Mouse (Mus musculus) limb, embryonic 10.5 days (tissue): ENCODE data around the gene Sec11a. TPM values are rescaled to one million over a fixed set of nuclear protein-coding genes. Genes with fewer than 3 reads are reported as not detected.

ENCODE experiments used
- DNase-seq: peaks from one replicate; pipeline ENCODE4 v3.0.0-alpha.2; 2017; ENCODE audit warnings: low spot score
- H3K27ac ChIP-seq: fragments of 300-500 bp; sonication (generic); 2 replicates; pipeline ENCODE4 v1.5.1; 2016; ENCODE audit warnings: mild to moderate bottlenecking
- H3K27me3 ChIP-seq: fragments of 300-500 bp; sonication (generic); 2 replicates; pipeline ENCODE4 v1.6.1; 2016; ENCODE audit warnings: low read depth, mild to moderate bottlenecking; ENCODE audit not compliant: poor library complexity, severe bottlenecking
- H3K36me3 ChIP-seq: fragments of 300-500 bp; sonication (generic); 2 replicates; pipeline ENCODE4 v1.6.1; 2016; ENCODE audit warnings: mild to moderate bottlenecking, moderate library complexity
- H3K4me1 ChIP-seq: fragments of 300-500 bp; sonication (generic); 2 replicates; pipeline ENCODE4 v1.6.1; 2016
- H3K4me3 ChIP-seq: fragments of 300-500 bp; sonication (generic); 2 replicates; pipeline ENCODE4 v1.5.1; 2016; ENCODE audit warnings: mild to moderate bottlenecking, moderate library complexity
- H3K9me3 ChIP-seq: fragments of 300-500 bp; sonication (generic); replicated peaks from 2 replicates; pipeline ENCODE4 v1.6.1; 2016; ENCODE audit warnings: mild to moderate bottlenecking
- WGBS: fragments of 180-500 bp; shearing (Covaris S2); methylation state at CpG from one replicate; pipeline ENCODE4 v1.1.7; 2016; 5-methylcytosine and 5-hydroxymethylcytosine counted together
- polyA plus RNA-seq: library from polyadenylated mRNA; unstranded; fragments of >200 nt; fragmentation: Nextera tagmentation; extraction: Ambion mirVana; gene quantifications from 2 replicates; pipeline ENCODE4 v1.2.1, GENCODE M21; 2016

The Sec11a gene
- polyA plus RNA-seq, 1 experiment from 2014 or later: 201 TPM

DNA sequence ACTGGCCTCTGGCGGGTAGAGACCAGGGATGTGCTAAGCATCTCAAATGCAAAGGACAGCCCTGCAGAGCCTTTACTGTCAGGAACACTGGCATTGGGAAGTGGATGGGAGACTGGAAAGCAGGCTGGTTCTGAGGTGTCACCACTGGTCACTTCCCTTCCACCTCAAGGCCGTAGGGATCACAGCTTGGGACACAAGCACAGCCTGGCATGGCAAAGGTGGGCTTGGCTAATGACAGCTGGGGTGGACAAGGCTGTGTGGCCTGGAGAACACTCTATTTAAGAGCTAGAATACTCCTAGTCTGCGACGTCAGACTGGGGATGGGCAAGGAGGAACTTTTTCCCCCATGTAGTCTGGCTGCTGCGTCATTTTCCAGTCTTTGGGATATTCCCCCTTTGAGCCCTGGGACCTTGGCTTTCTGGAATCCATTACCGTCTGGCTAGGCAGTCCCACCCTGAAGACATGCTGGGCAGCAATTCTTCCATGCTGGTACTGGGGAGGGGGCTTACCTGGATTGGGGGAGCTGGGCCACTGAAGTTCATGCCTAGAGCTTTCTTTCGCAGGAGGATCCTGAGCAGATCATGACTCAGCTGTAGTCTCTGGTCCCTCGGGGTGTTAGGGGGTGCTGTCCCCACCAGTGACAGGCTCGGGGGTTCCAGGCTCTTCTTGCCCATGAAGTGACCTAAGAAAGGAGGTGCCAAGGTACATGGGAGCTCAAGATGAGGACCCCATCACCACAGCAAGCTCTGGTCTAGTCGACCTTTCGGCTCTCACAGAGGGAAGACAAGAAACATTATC, 43.8 kb downstream of the Sec11a start:
- no peaks in the 10 kb centered on the region for H3K27me3 ChIP-seq
- no peak overlapping the region for H3K27ac ChIP-seq
- no peaks in the 10 kb centered on the region for H3K9me3 ChIP-seq
- peak overlapping the region; percentile 66 for H3K4me3 ChIP-seq
- peaks cover 40% of the 10 kb centered on the region for H3K4me1 ChIP-seq
- WGBS: 89% methylated on average over 11 of the region's 11 CpGs
- no peak for DNase-seq
- peaks cover 45% of the 10 kb centered on the region for H3K36me3 ChIP-seq

- peaks cover 40% of the 10 kb centered on the region for H3K4me1 ChIP-seq
- DNase-seq: peak; percentile 37
- peak overlapping the region; percentile 89 for H3K27ac ChIP-seq
- H3K36me3 ChIP-seq: peaks cover 45% of the 10 kb centered on the region
- H3K9me3 ChIP-seq: no peaks in the 10 kb centered on the region
- WGBS: 37% methylated on average over 15 of the region's 15 CpGs
- peak overlapping the region; percentile 87 for H3K4me3 ChIP-seq
- no peaks in the 10 kb centered on the region for H3K27me3 ChIP-seq
Measured at GRCm38 (mm10) chr7:80901541-80902274, 45.9 kb downstream of the Sec11a start.

DNA sequence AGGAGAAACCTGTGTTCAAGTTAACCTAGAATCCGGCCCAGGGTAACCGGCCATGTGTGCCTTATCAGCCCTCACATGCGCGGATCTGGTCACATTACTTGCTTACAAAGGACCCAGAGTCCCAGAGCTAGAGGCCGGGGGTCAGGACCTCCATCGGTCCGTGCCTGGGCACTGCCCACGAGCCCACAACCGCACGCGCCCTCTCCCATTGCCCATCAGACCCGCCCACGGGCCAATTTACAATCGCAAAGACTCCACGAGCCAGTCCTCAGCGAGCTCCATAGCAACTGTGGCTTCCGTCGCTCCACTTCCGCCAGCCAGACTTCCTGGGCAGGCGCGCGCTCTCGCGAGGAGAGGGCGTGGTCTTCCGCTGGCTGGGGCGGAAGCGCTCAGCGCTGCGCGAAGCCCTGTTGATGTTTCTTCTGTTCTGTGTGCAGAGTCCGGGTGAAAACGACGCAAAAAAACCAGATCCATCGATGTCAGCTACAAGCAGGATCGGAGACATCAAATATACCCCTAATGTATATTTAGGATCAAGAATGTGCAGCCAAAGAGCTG, 46.6 kb downstream of the Sec11a start, which contains the start of gene Wdr73:
Gene Wdr73 (minus strand): TSS at position 326 of the 558 bp plus-strand sequence.
- Histone ChIP-seq H3K4me3 (peak within 1 kb of the TSS; percentile 87), H3K27me3 (no peaks in the 10 kb centered on the region), H3K4me1 (peaks cover 40% of the 10 kb centered on the region), H3K36me3 (peaks cover 45% of the 10 kb centered on the region), H3K9me3 (no peaks in the 10 kb centered on the region), H3K27ac (peak within 1 kb of the TSS; percentile 89)
- under 1% methylated on average over 36 of the region's 36 CpGs for WGBS
- DNase-seq: peak; percentile 96

DNA sequence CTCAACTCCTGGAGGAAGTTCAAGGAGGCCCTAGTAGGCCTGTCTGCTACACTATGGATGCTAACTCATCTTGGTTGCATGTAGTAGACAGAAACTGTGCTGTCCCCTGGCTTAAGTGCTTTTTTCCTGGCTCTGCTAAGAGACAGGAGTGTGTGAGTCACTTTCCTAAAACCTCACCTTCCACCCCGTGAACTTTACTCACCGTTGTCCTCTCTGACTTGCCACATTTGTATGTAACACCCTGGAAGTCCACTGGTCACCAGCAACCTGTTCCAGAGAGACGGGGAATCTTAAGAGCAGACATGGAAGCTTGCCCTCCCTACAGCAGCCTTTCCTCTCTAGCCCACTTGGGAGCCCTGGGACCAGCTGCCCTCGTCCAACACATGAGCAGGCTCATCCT, 49.9 kb downstream of the Sec11a start:
- Histone ChIP-seq H3K27ac (no peak overlapping the region), H3K4me1 (peaks cover 20% of the 10 kb centered on the region), H3K9me3 (no peaks in the 10 kb centered on the region), H3K4me3 (no peak overlapping the region), H3K36me3 (peaks cover 69% of the 10 kb centered on the region), H3K27me3 (no peaks in the 10 kb centered on the region)
- WGBS: 90% methylated on average over 4 of the region's 4 CpGs
- no peak for DNase-seq

DNA sequence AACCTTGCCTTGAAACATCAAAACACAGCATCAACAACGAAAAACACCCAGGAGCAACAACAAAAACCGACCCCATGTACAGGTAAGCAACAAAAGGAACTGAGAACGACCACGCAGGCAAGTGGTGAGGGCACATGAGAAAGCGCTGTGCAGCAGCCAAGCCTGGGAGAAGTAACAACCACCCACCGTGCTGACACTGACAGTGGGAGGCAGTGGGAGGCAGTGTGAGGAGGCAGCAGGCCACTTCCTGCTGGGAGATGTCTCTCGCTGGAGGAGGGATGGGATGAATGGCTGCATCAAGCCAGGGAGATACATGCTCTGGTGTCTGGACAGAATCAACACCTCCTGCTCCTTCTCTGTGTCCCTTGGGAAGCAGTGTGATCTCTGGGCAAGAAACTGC, 50.4 kb downstream of the Sec11a start:
- Histone ChIP-seq H3K27ac (no peak overlapping the region), H3K4me3 (no peak overlapping the region), H3K36me3 (peaks cover 75% of the 10 kb centered on the region), H3K4me1 (peaks cover 18% of the 10 kb centered on the region), H3K27me3 (no peaks in the 10 kb centered on the region), H3K9me3 (no peaks in the 10 kb centered on the region)
- no peak for DNase-seq
- 87% methylated on average over 7 of the region's 7 CpGs for WGBS

DNA sequence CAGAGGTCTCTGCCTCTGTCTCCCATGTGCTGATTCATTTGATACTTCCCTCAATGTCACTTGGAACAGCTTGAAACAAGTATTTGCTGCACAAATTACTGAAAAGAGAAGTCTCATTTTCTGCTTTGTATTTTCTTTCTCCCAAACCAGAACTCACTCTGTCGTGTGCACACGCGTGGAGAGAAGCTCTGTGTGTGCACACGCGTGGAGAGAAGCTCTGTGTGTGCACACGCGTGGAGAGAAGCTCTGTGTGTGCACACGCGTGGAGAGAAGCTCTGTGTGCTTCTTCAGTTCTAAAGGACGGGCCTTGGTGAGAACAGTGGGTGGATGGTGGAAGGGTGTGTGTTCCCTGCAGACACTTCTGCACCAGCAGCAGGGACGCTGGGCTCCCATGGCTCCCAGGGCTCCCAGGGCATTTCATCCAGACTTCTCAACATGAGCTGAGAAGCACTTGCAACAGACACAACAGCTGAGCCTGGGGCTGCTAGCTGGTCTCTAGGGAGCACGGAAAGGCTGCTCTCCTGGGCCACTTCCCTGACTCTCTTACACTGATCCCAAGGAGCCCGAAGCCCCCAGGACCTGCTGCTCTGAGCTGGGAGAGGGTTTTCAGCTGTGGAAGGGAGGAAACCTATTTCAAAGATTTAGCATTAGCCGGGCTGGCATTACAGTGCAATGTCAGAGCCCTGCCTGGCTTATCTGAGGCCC, 52.6 kb downstream of the Sec11a start:
- Histone ChIP-seq H3K27me3 (no peaks in the 10 kb centered on the region), H3K4me1 (peaks cover 5% of the 10 kb centered on the region), H3K36me3 (peaks cover 96% of the 10 kb centered on the region), H3K4me3 (no peak overlapping the region), H3K9me3 (no peaks in the 10 kb centered on the region), H3K27ac (no peak overlapping the region)
- 94% methylated on average over 14 of the region's 14 CpGs for whole genome bisulfite sequencing
- DNase-seq: no peak

DNA sequence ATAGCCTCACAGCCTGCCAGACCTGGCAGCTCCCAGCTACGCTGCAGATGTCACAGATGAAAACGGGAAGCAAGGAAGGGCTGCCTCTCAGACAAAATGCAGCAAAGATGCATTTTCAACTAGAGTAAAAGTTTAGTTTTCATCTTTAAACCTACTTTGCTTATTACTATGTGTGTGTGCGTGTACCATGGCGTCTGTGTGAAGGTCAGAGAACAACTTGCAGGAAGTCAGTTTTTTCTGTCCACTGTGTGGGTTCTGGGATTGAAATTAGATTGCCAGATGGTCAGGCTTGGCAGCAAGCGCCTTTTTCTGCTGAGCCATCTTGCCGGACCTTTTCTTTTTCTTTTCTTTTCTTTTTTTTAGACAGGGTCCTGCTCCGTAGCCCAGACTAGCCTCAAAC, 53.4 kb downstream of the Sec11a start:
- H3K27me3 ChIP-seq: no peaks in the 10 kb centered on the region
- peaks cover 6% of the 10 kb centered on the region for H3K4me1 ChIP-seq
- WGBS: 91% methylated on average over 7 of the region's 7 CpGs
- DNase-seq: no peak
- H3K36me3 ChIP-seq: peaks cover 96% of the 10 kb centered on the region
- no peaks in the 10 kb centered on the region for H3K9me3 ChIP-seq
- no peak overlapping the region for H3K27ac ChIP-seq
- H3K4me3 ChIP-seq: no peak overlapping the region

GRCm38 (mm10) chr7:80893753-80894129, 53.8 kb downstream of the Sec11a start:
- H3K9me3 ChIP-seq: no peaks in the 10 kb centered on the region
- H3K27ac ChIP-seq: no peak overlapping the region
- H3K36me3 ChIP-seq: peaks cover 96% of the 10 kb centered on the region
- DNase-seq: no peak
- WGBS: 86% methylated on average over 6 of the region's 6 CpGs
- peaks cover 10% of the 10 kb centered on the region for H3K4me1 ChIP-seq
- H3K27me3 ChIP-seq: no peaks in the 10 kb centered on the region
- no peak overlapping the region for H3K4me3 ChIP-seq

- Histone ChIP-seq H3K9me3 (no peaks in the 10 kb centered on the region), H3K4me3 (no peak overlapping the region), H3K27me3 (no peaks in the 10 kb centered on the region), H3K4me1 (peaks cover 13% of the 10 kb centered on the region), H3K27ac (no peak overlapping the region), H3K36me3 (peaks cover 95% of the 10 kb centered on the region)
- no peak for DNase-seq
- 96% methylated on average over 15 of the region's 15 CpGs for WGBS
Measured at GRCm38 (mm10) chr7:80893086-80893752, 54.4 kb downstream of the Sec11a start.

DNA sequence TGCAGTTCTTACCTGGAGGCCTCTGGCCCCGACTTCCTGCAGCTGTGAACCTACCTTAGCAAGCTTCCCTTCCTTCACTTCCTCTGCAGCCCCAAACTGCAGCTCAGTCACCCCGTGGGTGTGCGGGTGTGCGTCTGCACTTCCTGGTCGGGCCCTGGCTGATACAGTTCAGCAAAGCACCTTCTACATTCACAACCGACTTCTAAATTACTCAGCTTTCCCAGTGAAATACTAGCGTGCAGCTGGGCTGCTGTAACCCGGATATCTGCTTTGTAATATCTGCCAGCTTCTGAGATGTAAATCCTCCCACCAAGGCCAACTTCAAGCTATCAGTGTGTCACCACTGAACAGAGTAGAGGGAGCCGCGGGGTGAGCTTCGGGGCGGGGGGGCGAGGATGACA, 57.7 kb downstream of the Sec11a start:
- Histone ChIP-seq H3K27ac (peak overlapping the region; percentile 79), H3K4me3 (no peak overlapping the region), H3K36me3 (peaks cover 62% of the 10 kb centered on the region), H3K4me1 (peaks cover 13% of the 10 kb centered on the region), H3K27me3 (no peaks in the 10 kb centered on the region), H3K9me3 (no peaks in the 10 kb centered on the region)
- no peak for DNase-seq
- 83% methylated on average over 13 of the region's 13 CpGs for WGBS

DNA sequence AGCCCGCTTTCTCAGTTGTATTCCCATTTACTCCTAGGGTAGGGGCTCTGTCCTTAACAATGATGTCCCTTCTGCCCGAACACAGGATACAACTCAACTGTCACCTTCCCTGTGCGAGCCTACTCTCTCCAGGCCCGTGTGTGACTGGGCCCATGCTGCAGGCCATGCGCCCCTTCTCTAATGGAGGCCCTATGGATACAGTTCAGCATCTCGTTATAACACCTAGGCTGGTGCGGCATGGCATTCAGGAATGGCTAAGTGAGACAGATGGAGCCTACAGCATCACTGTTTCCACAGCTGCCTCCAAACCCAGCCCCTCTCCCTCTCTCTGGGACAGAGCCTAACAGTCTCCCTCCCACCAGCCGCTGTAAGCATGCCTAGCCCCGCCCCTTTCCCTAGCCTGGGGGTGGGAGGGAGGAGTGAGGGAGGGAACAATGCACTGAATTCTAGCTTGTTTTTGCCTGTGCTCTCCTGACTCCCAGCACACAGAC, 58.5 kb downstream of the Sec11a start:
- H3K4me3 ChIP-seq: no peak overlapping the region
- 47% methylated on average over 9 of the region's 9 CpGs for WGBS

DNA sequence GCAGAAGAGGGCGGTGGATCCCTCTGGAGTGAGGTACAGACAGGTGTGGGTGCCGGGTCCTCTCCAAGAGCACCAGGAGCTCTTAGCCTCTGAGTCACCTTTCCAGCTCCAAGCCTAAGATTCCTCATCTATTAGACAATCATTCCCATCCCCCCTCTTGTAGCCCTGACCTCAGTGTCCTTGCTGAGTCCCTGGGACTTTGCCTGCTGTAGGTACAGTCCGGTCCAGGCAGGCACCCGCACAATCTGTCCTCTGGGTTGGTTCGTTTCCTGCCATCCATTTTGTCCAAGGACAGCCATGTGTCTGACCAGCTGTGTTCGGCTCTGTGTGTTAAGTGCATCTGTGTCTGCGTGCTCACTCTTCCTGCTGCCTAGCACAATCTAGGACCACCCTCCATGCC, 59.0 kb downstream of the Sec11a start:
- peaks cover 49% of the 10 kb centered on the region for H3K36me3 ChIP-seq
- WGBS: 80% methylated on average over 7 of the region's 7 CpGs
- no peaks in the 10 kb centered on the region for H3K27me3 ChIP-seq
- no peaks in the 10 kb centered on the region for H3K9me3 ChIP-seq
- H3K27ac ChIP-seq: peak overlapping the region; percentile 79; the same call in 1 of the 2 replicates
- DNase-seq: no peak
- no peak overlapping the region for H3K4me3 ChIP-seq
- H3K4me1 ChIP-seq: peaks cover 13% of the 10 kb centered on the region

More for the DNA sequence above, 58.5 kb downstream of the Sec11a start:
- Histone ChIP-seq H3K27ac (peak overlapping the region; percentile 79), H3K9me3 (no peaks in the 10 kb centered on the region), H3K27me3 (no peaks in the 10 kb centered on the region), H3K4me1 (peaks cover 13% of the 10 kb centered on the region), H3K36me3 (peaks cover 54% of the 10 kb centered on the region)
- peak; percentile 75 for DNase-seq
